Comparison of ENCODE assay signal across 22 mouse cellular contexts in genomic region chr7:17022176-17022575, GRCm38 (mm10). TPM values are rescaled to one million over a fixed set of nuclear protein-coding genes. Genes with fewer than 3 reads are reported as not detected.
"Had no signal": no experiment of that assay in that cellular context is flagged by ENCODE, and none has a peak within 500 bp of the region (broad histone marks: within the 10 kb centered on the region; RNA-seq: fewer than 3 reads in every experiment).

No protein-coding gene starts in this region.

- H3K9ac ChIP-seq: limb, embryonic 12.5 days; limb, embryonic 15.5 days; liver, embryonic 14.5 days; liver, postnatal 0 days; lung, embryonic 14.5 days; midbrain, embryonic 13.5 days; neural tube, embryonic 13.5 days had no signal

- H3K27me3 ChIP-seq: limb, embryonic 12.5 days; limb, embryonic 15.5 days; midbrain, embryonic 13.5 days; neural tube, embryonic 13.5 days had no signal

- H3K27ac ChIP-seq: kidney, postnatal 0 days; left cerebral cortex, adult 2 months; limb, embryonic 12.5 days; limb, embryonic 15.5 days; liver, embryonic 14.5 days; macrophage; midbrain, embryonic 13.5 days; neural tube, embryonic 13.5 days had no signal

- H3K4me3 ChIP-seq: left cerebral cortex, adult 2 months; limb, embryonic 12.5 days; limb, embryonic 15.5 days; midbrain, embryonic 13.5 days; myocyte; neural tube, embryonic 13.5 days had no signal

- H3K4me2 ChIP-seq: limb, embryonic 12.5 days; limb, embryonic 15.5 days; liver, embryonic 11.5 days; lung, embryonic 14.5 days; midbrain, embryonic 13.5 days; neural tube, embryonic 13.5 days had no signal

- H3K9me3 ChIP-seq: limb, embryonic 12.5 days; limb, embryonic 15.5 days; midbrain, embryonic 13.5 days; neural tube, embryonic 13.5 days had no signal

- DNase-seq: kidney, postnatal 25 days; layer of hippocampus, postnatal 36 days; left cerebral cortex, postnatal 4 days; liver, postnatal 0 days; lung, embryonic 14.5 days; retina, postnatal 1 day; thymus, adult 18-20 months; thymus, postnatal 4 days had no signal

- ATAC-seq: liver, postnatal 0 days; lung, postnatal 0 days; midbrain, embryonic 13.5 days; midbrain, embryonic 16.5 days had no signal

RNA-seq across cellular contexts. Expression of gene Gm42372, which starts 39.3 kb away (rescaled TPM):
- polyA plus RNA-seq: liver, postnatal 0 days; macrophage; myocyte had no signal

RNA-seq across cellular contexts. Expression of gene Hif3a, which starts 40.1 kb away (rescaled TPM):
- polyA plus RNA-seq: macrophage had no signal

RNA-seq across cellular contexts. Expression of gene Psg16, which starts 51.7 kb away (rescaled TPM):
- polyA plus RNA-seq: macrophage; myocyte; small intestine, adult 2 months; spleen, adult 2 months had no signal
